Mouse (Mus musculus) cerebellum, adult 9-11 months (tissue): ENCODE measurements around the gene Olfr1251.
"Not testable (repeated sequence)": the region's sequence is repeated elsewhere in the genome, so short reads cannot be mapped to it uniquely, and the experiment has no call there.

Source experiments
- DNase-seq: peaks from one replicate; pipeline ENCODE4 v3.0.0; 2022

The Olfr1251 gene

GRCm38 (mm10) chr2:89671836-89672235 lies at the start of gene Olfr1251:
TSS of gene Olfr1251 (minus strand) at chr2:89671936.
- no peak for DNase-seq

GRCm38 (mm10) chr2:89691980-89692379 lies 20.2 kb upstream of the Olfr1251 start:
- DNase-seq = no peak

- DNase-seq = no peak
These were observed 10.4 kb downstream of the Olfr1251 start, which contains the start of gene Olfr1250 for GRCm38 (mm10) chr2:89661367-89661766. TSS of gene Olfr1250 (minus strand) at chr2:89661467.

GRCm38 (mm10) chr2:89634883-89635282 lies 36.9 kb downstream of the Olfr1251 start, which contains the start of gene Olfr1249:
TSS of gene Olfr1249 (minus strand) at chr2:89634983.
- DNase-seq = no peak

- DNase-seq = not testable (repeated sequence)
These were observed 53.6 kb downstream of the Olfr1251 start, which contains the start of gene Olfr1248 for GRCm38 (mm10) chr2:89618145-89618544. TSS of gene Olfr1248 (minus strand) at chr2:89618245.
